Mouse (Mus musculus): ENCODE results near the gene Sprtn.

Sprtn gene

GRCm38 (mm10) chr8:124905482-124905881, 7.8 kb downstream of the Sprtn start:
- DNase-seq (ENCODE audit: low spot score): no peak

GRCm38 (mm10) chr8:124909936-124910335, 12.2 kb downstream of the Sprtn start:
- no peak for DNase-seq (ENCODE audit: low spot score)

GRCm38 (mm10) chr8:124910349-124910748, 12.7 kb downstream of the Sprtn start:
- no peak for DNase-seq (ENCODE audit: low spot score)

- peak; percentile 52 for DNase-seq (ENCODE audit: low spot score)
Observed at GRCm38 (mm10) chr8:124911938-124912872, 14.5 kb downstream of the Sprtn start.

DNA sequence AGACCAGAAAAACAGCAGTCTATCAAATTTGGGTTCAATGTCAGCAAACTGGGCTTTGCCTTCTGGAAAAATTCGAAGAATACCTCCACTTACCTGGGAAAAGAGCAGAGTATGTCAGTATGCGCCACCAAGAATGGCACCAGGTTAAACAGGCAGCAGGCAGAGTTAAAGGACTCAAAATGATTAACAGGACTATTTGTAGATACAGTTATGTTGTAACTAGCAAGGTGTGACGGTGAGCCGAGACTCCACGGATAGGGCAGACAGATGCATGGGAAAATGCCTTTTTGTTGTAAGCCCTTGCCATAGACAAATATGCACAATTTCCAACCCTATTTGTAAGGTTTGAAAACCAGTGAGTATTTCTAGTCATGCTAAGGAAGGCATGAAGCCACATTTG, 16.4 kb downstream of the Sprtn start:
- no peak for DNase-seq (ENCODE audit: low spot score)

- DNase-seq (ENCODE audit: low spot score): no peak
Observed at GRCm38 (mm10) chr8:124917741-124918484, 20.2 kb downstream of the Sprtn start.

GRCm38 (mm10) chr8:124921369-124922279, 23.9 kb downstream of the Sprtn start:
- no peak for DNase-seq (ENCODE audit: low spot score)

- DNase-seq (ENCODE audit: low spot score): no peak
Observed at GRCm38 (mm10) chr8:124922490-124923089, 24.9 kb downstream of the Sprtn start.

GRCm38 (mm10) chr8:124923971-124924652, 26.4 kb downstream of the Sprtn start:
- peak; percentile 62 for DNase-seq (ENCODE audit: low spot score)

- DNase-seq (ENCODE audit: low spot score): no peak
Observed at GRCm38 (mm10) chr8:124925544-124926266, 28.0 kb downstream of the Sprtn start.

DNA sequence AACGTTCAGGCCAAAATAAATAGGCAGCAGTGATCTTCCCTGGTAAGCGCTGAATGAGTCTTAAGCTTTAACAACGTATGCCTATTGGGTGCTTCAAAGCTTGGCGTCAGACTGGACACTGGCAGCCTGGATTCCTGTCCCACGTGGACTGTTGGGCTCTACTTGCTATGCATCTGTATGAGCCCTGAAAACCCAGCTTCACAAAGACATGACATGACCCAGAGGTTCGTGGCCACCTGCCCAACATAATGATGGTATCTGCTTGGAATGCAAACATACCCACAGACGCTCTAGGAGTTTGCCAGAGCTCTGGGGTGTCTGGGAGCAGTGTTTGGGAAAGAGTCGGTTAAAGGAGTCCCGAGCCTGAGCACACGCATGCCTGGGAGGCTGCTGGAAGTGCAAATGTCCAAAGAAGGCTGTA, 28.7 kb downstream of the Sprtn start:
- peak; percentile 84 for DNase-seq (ENCODE audit: low spot score)

- DNase-seq (ENCODE audit: low spot score): no peak
Observed at GRCm38 (mm10) chr8:124929006-124929405, 31.3 kb downstream of the Sprtn start.

DNA sequence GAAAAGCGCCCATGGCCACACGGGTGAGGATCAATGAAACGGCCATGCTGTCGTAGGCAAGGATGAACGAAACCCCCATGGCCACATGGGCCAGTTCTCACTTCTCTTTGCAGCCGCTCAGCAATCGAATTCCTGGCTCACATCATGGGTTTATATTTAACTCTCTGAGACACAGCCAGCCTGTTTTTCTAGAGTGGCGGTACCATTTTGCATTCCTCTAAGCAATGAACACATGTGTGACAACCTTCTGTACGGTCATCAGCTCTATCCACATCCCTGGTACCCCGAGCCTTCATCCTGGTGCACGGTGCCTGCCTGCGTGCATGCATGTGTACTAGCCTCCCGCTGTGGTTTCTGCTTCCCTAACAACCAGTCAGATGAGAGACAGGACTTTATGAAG, 32.4 kb downstream of the Sprtn start:
- no peak for DNase-seq (ENCODE audit: low spot score)

- DNase-seq (ENCODE audit: low spot score): no peak
Observed at GRCm38 (mm10) chr8:124930649-124931048, 33.0 kb downstream of the Sprtn start.

- no peak for DNase-seq (ENCODE audit: low spot score)
Observed at GRCm38 (mm10) chr8:124932435-124932834, 34.7 kb downstream of the Sprtn start.

GRCm38 (mm10) chr8:124935116-124935515, 37.4 kb downstream of the Sprtn start:
- no peak for DNase-seq (ENCODE audit: low spot score)

DNA sequence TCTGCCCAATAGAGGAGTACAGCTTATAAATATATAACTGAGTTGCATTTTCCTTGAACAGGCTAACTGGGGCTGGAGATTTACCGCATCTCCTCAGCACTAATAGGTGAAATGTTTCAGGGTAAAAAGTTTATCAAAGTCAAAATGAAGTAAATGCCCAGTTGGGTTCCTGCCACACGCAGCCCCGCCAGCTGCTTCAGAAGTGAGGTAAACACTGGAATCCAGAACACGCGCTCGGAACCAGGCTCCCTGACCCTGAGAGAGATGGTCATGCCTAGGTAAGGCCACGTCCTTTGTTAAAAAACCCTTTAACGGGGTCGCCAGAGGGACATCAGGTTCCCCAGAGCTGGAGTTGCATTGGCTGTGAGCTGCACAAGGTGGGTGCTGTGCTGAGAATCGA, 39.0 kb downstream of the Sprtn start:
- no peak for DNase-seq (ENCODE audit: low spot score)

DNA sequence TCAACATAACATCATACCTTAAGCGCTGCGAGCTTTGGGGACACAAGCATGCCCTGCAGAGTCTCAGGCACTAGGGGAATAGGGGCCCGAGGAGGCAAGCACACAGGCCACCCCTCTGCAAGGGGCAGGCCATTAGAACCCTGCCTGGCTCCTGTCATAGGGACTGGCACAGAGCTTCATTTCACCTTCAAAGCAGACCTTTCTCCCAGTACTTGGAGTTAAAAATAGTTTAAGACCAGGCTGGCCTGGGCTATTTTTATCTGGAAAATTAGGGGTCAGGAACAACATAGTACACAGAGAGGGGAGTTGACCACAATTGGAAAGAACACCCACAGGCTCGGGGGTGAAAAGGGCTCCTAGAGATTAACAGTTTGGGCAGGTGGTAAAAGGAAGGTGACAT, 39.6 kb downstream of the Sprtn start:
- no peak for DNase-seq (ENCODE audit: low spot score)

DNA sequence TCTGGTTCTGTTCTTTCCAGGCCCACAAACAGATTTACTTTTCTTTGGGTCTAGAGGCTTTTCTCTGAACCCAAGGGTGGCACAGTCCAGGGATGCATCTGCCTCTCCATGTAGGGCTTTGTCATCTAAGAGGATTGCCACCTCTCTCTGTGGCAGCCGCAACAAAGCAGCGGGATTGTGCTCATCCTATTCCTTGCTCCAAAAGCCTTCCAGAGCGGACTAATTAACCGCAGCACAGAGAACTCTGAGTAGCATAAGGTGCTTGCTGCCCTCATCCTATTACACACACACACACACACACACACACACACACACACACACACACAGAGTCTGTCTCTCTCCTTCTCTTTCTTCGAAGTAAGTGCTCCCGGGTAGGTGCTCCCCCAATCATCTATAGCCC, 46.1 kb downstream of the Sprtn start:
- DNase-seq (ENCODE audit: low spot score): no peak

DNA sequence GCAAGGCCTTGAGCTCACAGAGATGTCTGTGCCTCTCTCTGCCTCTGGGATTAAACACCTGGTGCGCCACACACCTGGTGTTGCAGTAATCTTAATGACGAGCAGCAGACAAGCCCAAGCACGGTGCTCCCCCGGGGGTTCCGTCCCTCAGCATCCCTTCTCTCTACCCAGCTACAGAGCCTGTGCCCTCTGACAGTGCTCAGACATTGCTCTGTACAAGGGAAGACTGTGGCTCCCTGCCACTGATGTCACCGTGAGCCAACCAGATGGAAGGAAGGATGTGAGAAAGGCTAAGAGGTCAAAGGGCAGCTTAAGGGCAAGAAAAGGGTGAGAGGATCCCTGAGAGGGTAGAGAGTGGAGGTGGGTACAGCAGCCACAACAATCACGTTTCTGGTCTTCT, 46.7 kb downstream of the Sprtn start:
- DNase-seq (ENCODE audit: low spot score): peak; percentile 23
